Mouse (Mus musculus): ENCODE measurements around the gene Gm17304. TPM values are rescaled to one million over a fixed set of nuclear protein-coding genes. Genes with fewer than 3 reads are reported as not detected.

The Gm17304 gene
- polyA plus RNA-seq, 1 experiment, result not detected

DNA sequence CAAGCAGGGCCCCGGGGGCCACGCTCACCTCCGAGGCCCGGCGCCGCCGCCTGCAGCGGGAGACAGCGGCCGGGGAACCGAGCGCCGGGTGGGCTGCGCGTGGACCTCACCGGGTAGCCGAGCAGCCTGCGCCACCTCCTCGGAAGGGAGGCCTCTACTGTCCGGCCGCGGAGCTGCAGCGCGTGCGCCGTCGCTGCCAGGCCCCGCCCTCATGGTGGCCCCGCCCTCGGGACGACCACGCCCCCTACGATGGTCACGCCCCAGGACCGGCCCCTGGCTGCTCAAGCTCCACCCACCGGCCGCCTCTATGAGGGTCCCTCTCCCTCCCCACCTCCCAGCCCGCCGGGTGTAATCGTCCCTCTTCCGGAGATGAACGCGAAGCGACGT is 34.3 kb upstream of the Gm17304 start:
- Histone ChIP-seq H3K9ac (ENCODE audit: low read depth, poor library complexity, severe bottlenecking) (peak overlapping the region; percentile 84), H3K4me1 (ENCODE audit: control insufficient read depth, insufficient read depth, low read length) (no peaks in the 10 kb centered on the region), H3K4me3 (ENCODE audit: low read depth, low read length) (peak overlapping the region; percentile 70), H3K9me3 (replicated peaks; ENCODE audit: control insufficient read depth, insufficient read depth, low read length, poor library complexity, severe bottlenecking) (no peaks in the 10 kb centered on the region), H3K27me3 (ENCODE audit: control insufficient read depth, insufficient read depth, low read length, poor library complexity, severe bottlenecking) (peaks cover 5% of the 10 kb centered on the region), H3K27ac (ENCODE audit: insufficient read depth, low read length) (no peak overlapping the region), H3K36me3 (ENCODE audit: control insufficient read depth, insufficient read depth, low read length, poor library complexity, severe bottlenecking) (no peaks in the 10 kb centered on the region)
- TF ChIP-seq POLR2A (IDR thresholded peaks at IDR 0.05; ENCODE audit: insufficient read depth, low read length) (no peak), CTCF (IDR thresholded peaks at IDR 0.05; ENCODE audit: low read depth, low read length) (peak; percentile 44)

DNA sequence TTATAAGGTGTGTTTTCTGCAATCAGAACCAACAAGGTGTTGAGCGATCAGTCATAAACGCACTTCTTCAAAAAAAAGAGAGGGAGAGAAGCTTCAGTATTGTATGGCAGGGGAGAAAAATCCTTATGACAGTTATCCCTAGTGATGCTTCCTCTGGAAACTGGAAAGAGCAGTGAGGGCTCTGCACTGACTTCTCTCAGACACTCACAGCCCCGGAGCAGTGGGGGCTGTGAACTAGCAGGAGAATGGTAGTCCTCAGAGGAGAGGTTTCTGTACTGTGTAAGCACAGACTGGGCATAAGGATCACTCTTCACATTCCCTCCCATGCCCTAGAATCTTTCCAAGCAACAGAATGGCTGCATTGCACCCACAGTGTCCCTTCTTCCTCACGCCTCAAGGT is 33.8 kb upstream of the Gm17304 start:
- no peak for TF ChIP-seq EP300 (IDR thresholded peaks at IDR 0.05; ENCODE audit: insufficient read depth, low read depth, low read length)
- TF ChIP-seq POLR2A (IDR thresholded peaks at IDR 0.05; ENCODE audit: insufficient read depth, low read length), result no peak
- no peak for TF ChIP-seq CTCF (IDR thresholded peaks at IDR 0.05; ENCODE audit: low read depth, low read length)
- Histone ChIP-seq H3K27me3 (ENCODE audit: control insufficient read depth, insufficient read depth, low read length, poor library complexity, severe bottlenecking) (peaks cover 5% of the 10 kb centered on the region), H3K4me1 (ENCODE audit: control insufficient read depth, insufficient read depth, low read length) (no peaks in the 10 kb centered on the region), H3K9me3 (replicated peaks; ENCODE audit: control insufficient read depth, insufficient read depth, low read length, poor library complexity, severe bottlenecking) (no peaks in the 10 kb centered on the region), H3K9ac (ENCODE audit: low read depth, poor library complexity, severe bottlenecking) (no peak overlapping the region), H3K27ac (ENCODE audit: insufficient read depth, low read length) (no peak overlapping the region), H3K4me3 (ENCODE audit: low read depth, low read length) (no peak overlapping the region), H3K36me3 (ENCODE audit: control insufficient read depth, insufficient read depth, low read length, poor library complexity, severe bottlenecking) (no peaks in the 10 kb centered on the region)

- Histone ChIP-seq H3K4me1 (ENCODE audit: control insufficient read depth, insufficient read depth, low read length) (no peaks in the 10 kb centered on the region), H3K27me3 (ENCODE audit: control insufficient read depth, insufficient read depth, low read length, poor library complexity, severe bottlenecking) (peaks cover 5% of the 10 kb centered on the region)
- TF ChIP-seq POLR2A (IDR thresholded peaks at IDR 0.05; ENCODE audit: insufficient read depth, low read length) (no peak), CTCF (IDR thresholded peaks at IDR 0.05; ENCODE audit: low read depth, low read length) (no peak), EP300 (IDR thresholded peaks at IDR 0.05; ENCODE audit: insufficient read depth, low read depth, low read length) (no peak)
Observed at GRCm38 (mm10) chr5:106577237-106577888, 31.5 kb upstream of the Gm17304 start.

DNA sequence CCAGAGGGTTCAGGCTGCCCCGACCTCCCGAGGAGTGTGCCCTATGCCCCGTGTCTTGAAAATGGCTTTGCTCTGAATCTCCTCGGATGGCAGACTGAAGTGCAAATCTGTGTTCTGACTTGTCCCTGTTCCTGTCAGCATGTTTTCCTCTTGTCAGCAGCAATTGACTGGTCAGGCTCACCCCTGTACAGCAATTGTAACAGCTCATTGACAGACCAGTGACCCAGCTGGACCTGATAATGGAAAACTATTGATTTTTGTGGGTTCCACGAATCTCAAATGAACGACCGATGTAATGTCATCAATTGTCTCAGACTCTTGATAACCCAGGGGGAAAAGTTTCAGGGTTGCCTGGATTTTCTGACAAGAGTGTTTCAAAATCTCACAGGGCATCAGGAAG is 28.0 kb upstream of the Gm17304 start:
- Histone ChIP-seq H3K27ac (ENCODE audit: insufficient read depth, low read length) (no peak overlapping the region), H3K4me1 (ENCODE audit: control insufficient read depth, insufficient read depth, low read length) (no peaks in the 10 kb centered on the region), H3K4me3 (ENCODE audit: low read depth, low read length) (no peak overlapping the region), H3K9me3 (replicated peaks; ENCODE audit: control insufficient read depth, insufficient read depth, low read length, poor library complexity, severe bottlenecking) (no peaks in the 10 kb centered on the region), H3K27me3 (ENCODE audit: control insufficient read depth, insufficient read depth, low read length, poor library complexity, severe bottlenecking) (no peaks in the 10 kb centered on the region), H3K36me3 (ENCODE audit: control insufficient read depth, insufficient read depth, low read length, poor library complexity, severe bottlenecking) (no peaks in the 10 kb centered on the region), H3K9ac (ENCODE audit: low read depth, poor library complexity, severe bottlenecking) (no peak overlapping the region)
- no peak for TF ChIP-seq CTCF (IDR thresholded peaks at IDR 0.05; ENCODE audit: low read depth, low read length)
- TF ChIP-seq EP300 (IDR thresholded peaks at IDR 0.05; ENCODE audit: insufficient read depth, low read depth, low read length), result no peak
- TF ChIP-seq POLR2A (IDR thresholded peaks at IDR 0.05; ENCODE audit: insufficient read depth, low read length), result no peak

More at GRCm38 (mm10) chr5:106577237-106577888, 31.5 kb upstream of the Gm17304 start:
- H3K27ac ChIP-seq (ENCODE audit: insufficient read depth, low read length), result no peak overlapping the region
- H3K36me3 ChIP-seq (ENCODE audit: control insufficient read depth, insufficient read depth, low read length, poor library complexity, severe bottlenecking), result no peaks in the 10 kb centered on the region
- no peak overlapping the region for H3K9ac ChIP-seq (ENCODE audit: low read depth, poor library complexity, severe bottlenecking)
- no peaks in the 10 kb centered on the region for H3K9me3 ChIP-seq (replicated peaks; ENCODE audit: control insufficient read depth, insufficient read depth, low read length, poor library complexity, severe bottlenecking)
- no peak overlapping the region for H3K4me3 ChIP-seq (ENCODE audit: low read depth, low read length)

GRCm38 (mm10) chr5:106589006-106589405 is 19.9 kb upstream of the Gm17304 start:
- Histone ChIP-seq H3K9me3 (replicated peaks; ENCODE audit: control insufficient read depth, insufficient read depth, low read length, poor library complexity, severe bottlenecking) (no peaks in the 10 kb centered on the region), H3K27ac (ENCODE audit: insufficient read depth, low read length) (no peak overlapping the region), H3K9ac (ENCODE audit: low read depth, poor library complexity, severe bottlenecking) (no peak overlapping the region), H3K4me1 (ENCODE audit: control insufficient read depth, insufficient read depth, low read length) (no peaks in the 10 kb centered on the region), H3K27me3 (ENCODE audit: control insufficient read depth, insufficient read depth, low read length, poor library complexity, severe bottlenecking) (no peaks in the 10 kb centered on the region), H3K4me3 (ENCODE audit: low read depth, low read length) (no peak overlapping the region), H3K36me3 (ENCODE audit: control insufficient read depth, insufficient read depth, low read length, poor library complexity, severe bottlenecking) (no peaks in the 10 kb centered on the region)
- no peak for TF ChIP-seq POLR2A (IDR thresholded peaks at IDR 0.05; ENCODE audit: insufficient read depth, low read length)
- no peak for TF ChIP-seq EP300 (IDR thresholded peaks at IDR 0.05; ENCODE audit: insufficient read depth, low read depth, low read length)
- no peak for TF ChIP-seq CTCF (IDR thresholded peaks at IDR 0.05; ENCODE audit: low read depth, low read length)

GRCm38 (mm10) chr5:106589670-106590069 is 19.2 kb upstream of the Gm17304 start:
- Histone ChIP-seq H3K9ac (ENCODE audit: low read depth, poor library complexity, severe bottlenecking) (no peak overlapping the region), H3K4me1 (ENCODE audit: control insufficient read depth, insufficient read depth, low read length) (no peaks in the 10 kb centered on the region), H3K36me3 (ENCODE audit: control insufficient read depth, insufficient read depth, low read length, poor library complexity, severe bottlenecking) (no peaks in the 10 kb centered on the region), H3K27ac (ENCODE audit: insufficient read depth, low read length) (no peak overlapping the region), H3K27me3 (ENCODE audit: control insufficient read depth, insufficient read depth, low read length, poor library complexity, severe bottlenecking) (no peaks in the 10 kb centered on the region), H3K9me3 (replicated peaks; ENCODE audit: control insufficient read depth, insufficient read depth, low read length, poor library complexity, severe bottlenecking) (no peaks in the 10 kb centered on the region), H3K4me3 (ENCODE audit: low read depth, low read length) (no peak overlapping the region)
- TF ChIP-seq POLR2A (IDR thresholded peaks at IDR 0.05; ENCODE audit: insufficient read depth, low read length), result no peak
- no peak for TF ChIP-seq EP300 (IDR thresholded peaks at IDR 0.05; ENCODE audit: insufficient read depth, low read depth, low read length)
- no peak for TF ChIP-seq CTCF (IDR thresholded peaks at IDR 0.05; ENCODE audit: low read depth, low read length)

Data from ES-Bruce4 (cell line).